Mouse (Mus musculus): ENCODE measurements around the gene Sar1b. TPM values are rescaled to one million over a fixed set of nuclear protein-coding genes. Genes with fewer than 3 reads are reported as not detected.

The Sar1b gene
- polyA plus RNA-seq, 1 experiment from 2014 or later = 56.1 TPM

DNA sequence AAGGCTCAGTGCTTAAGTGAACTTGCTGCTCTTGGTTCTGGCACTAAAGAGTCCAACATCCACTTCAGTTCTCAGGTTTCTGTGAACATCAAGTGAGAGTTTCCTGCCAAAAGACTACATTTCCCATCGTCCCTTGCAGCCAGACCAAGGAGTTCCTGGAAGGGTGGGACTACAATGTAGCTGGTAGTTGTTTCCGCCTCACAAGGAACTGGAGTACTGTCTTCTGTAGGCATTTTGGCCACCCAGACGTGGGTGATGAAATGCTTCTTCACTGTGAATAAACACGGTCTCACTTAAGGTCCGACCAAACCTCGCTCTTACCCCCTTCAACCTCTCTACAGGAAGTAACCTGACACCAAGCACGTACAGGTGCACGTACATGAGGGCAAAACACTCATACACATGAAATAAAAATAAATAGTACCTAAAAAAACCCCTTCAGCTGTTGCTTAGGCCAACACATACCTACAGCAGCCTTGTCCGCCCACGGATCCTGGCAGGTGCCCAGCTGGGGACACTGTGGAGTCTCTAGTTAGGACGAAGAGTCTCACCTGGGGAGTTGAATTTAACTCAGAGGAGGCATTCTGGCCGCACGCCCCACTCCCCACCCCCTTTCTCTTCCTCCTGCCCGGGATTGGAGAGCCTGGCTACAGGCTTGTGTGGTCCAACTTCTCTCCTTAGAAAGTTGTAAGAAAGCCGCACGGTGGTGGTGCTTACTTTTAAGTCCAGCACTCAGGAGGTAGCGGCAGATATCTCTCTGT lies 41.9 kb downstream of the Sar1b start:
- peak overlapping the region; percentile 16; the same call in 1 of the 2 replicates for H3K4me3 ChIP-seq (ENCODE audit: inconsistent target)
- peak overlapping the region; percentile 34; the same call in 1 of the 2 replicates for H3K27ac ChIP-seq
- no peaks in the 10 kb centered on the region for H3K79me2 ChIP-seq (ENCODE audit: inconsistent target)
- H3K36me3 ChIP-seq (ENCODE audit: inconsistent target) = no peaks in the 10 kb centered on the region
- 35% methylated on average over 15 of the region's 17 CpGs for WGBS (ENCODE audit: missing documents)

DNA sequence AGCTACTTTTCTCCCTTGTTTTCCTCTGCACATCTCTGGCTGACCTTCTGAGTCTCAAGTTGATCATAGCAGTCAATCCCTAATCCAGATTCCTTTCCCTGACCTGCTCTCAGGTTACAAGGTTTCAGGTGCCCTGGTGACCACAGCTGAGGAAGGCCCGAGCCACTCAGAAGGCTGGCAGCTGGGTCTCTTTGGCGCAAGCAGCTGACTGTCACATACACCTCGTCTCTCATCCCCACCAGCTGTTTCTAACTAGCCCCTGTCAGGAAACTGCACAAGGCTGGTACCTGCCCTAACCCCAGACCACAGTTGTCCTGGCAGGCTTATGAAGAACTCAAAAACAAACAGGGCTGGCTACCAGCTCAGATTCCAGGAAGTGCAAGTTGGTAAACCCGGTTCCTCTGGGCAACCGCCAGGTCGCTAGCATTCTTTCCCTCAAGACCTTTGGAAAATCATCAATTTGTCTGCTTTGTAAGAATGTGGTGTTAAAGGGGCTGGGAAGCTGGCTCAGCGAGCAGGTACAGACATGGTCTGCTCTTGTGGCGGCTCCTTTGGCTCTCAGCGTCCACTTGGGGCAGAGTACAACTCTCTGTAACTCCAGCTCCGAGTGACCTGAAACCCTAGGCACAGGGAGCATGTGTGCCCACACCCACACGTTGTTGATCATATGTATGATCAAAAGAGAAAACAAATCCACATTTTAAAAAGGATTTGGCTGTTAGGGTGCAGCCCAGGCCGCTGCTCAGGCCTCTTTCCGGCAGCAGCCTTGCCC lies 43.8 kb downstream of the Sar1b start:
- H3K79me2 ChIP-seq (ENCODE audit: inconsistent target) = no peaks in the 10 kb centered on the region
- no peak overlapping the region for H3K27ac ChIP-seq
- 66% methylated on average over 13 of the region's 13 CpGs for WGBS (ENCODE audit: missing documents)
- no peak overlapping the region for H3K4me3 ChIP-seq (ENCODE audit: inconsistent target)
- no peaks in the 10 kb centered on the region for H3K36me3 ChIP-seq (ENCODE audit: inconsistent target)

DNA sequence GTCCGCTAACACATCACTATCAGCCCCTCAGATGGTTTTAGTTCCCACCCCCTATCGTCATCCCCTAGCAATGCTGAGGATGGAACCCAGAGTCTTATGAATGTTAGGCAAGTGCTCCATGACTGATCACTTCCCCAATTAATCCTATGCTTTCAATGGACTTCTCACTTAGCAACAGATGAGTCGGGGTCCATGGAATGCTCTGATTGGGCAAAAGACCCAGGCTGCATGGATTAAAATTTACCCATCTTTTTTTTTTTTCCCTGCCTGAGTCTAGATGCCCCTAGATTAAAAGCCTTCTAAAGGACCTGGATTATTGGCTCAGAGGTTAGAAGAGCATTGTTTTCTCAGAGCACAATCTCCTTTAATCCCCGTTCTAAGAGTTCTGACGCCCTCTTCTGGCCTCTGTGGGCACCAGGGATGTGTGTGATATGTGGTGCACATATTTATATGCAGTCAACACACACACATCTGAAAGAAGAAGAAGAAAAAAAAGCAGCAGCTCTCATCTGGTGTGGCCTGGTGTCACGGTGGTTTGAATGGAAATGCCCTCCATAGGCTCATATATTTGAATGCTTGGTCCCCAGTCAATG lies 46.2 kb downstream of the Sar1b start:
- Histone ChIP-seq H3K27ac (no peak overlapping the region), H3K79me2 (ENCODE audit: inconsistent target) (no peaks in the 10 kb centered on the region), H3K36me3 (ENCODE audit: inconsistent target) (peaks cover 14% of the 10 kb centered on the region), H3K4me3 (ENCODE audit: inconsistent target) (no peak overlapping the region)
- WGBS (ENCODE audit: missing documents) = 67% methylated on average over 6 of the region's 6 CpGs

DNA sequence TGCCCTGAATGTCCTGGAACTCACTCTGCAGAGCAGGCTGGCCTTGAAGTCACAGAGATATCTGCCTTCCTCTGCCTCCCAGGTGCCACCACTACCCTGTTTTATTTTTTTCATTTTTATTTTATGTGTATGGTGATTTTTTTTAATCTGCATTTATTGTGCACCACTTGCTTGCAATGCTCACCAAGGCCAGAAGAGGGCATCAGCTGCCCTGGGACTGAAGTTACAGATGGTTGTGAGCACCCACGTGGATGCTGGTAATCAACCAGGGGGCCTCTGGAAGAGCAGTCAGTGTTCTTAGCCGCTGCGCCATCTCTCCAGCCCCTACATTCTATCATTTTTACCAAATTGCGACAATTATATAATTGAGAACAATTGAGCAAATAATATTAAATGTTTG lies 47.7 kb downstream of the Sar1b start:
- H3K79me2 ChIP-seq (ENCODE audit: inconsistent target) = no peaks in the 10 kb centered on the region
- peaks cover 26% of the 10 kb centered on the region for H3K36me3 ChIP-seq (ENCODE audit: inconsistent target)
- H3K4me3 ChIP-seq (ENCODE audit: inconsistent target) = no peak overlapping the region
- WGBS (ENCODE audit: missing documents) = 91% methylated on average over 3 of the region's 4 CpGs
- H3K27ac ChIP-seq = no peak overlapping the region

DNA sequence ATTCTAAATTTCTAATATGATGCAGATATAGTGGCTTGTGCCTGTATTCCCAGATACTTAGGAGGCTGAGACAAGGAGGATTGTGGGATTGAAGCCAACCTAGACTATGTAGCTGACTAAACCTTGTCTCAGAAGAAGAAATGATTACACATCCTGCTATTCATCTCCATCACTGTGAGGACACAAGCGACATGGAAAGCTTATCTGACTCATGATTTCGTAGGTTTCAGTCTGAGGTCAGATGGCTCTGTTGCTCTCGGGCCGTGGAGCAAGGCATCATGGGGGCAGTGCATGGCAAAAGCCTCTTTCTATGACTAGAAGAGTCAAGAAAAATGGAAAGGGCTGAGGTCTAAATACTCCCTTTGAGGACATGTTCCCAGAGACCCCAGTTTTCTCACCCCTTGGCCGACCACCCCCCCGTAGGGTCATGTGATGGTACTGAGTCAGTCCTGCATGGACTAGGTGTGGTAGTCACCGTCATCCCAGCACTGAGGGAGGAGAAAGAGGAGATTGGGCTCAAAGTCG lies 48.6 kb downstream of the Sar1b start:
- Histone ChIP-seq H3K27ac (no peak overlapping the region), H3K4me3 (ENCODE audit: inconsistent target) (no peak overlapping the region), H3K36me3 (ENCODE audit: inconsistent target) (peaks cover 34% of the 10 kb centered on the region), H3K79me2 (ENCODE audit: inconsistent target) (no peaks in the 10 kb centered on the region)
- WGBS (ENCODE audit: missing documents) = 96% methylated on average over 8 of the region's 8 CpGs

DNA sequence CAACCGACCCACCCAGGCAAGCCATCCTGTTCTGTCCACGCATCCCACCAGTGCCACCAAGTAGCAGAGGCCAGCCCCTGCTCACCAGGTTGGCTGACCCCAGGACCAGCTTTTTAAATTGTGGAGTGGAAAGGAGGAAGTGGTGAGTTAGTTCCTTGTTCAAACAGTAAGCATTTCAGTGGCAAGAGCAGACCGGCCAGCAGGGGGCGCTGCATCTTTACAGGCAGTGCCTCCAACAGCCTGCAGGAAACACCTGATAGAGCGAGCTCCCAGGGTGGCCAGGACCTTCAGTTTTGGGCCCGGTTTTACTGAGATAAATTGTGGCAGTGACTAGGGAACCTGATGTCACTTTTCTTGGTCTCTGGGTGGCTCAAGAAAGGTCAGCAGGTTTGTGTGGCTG lies 54.3 kb downstream of the Sar1b start:
- Histone ChIP-seq H3K4me3 (ENCODE audit: inconsistent target) (no peak overlapping the region), H3K36me3 (ENCODE audit: inconsistent target) (peaks cover 79% of the 10 kb centered on the region), H3K79me2 (ENCODE audit: inconsistent target) (no peaks in the 10 kb centered on the region), H3K27ac (no peak overlapping the region)
- 10% methylated on average over 6 of the region's 6 CpGs for WGBS (ENCODE audit: missing documents)

DNA sequence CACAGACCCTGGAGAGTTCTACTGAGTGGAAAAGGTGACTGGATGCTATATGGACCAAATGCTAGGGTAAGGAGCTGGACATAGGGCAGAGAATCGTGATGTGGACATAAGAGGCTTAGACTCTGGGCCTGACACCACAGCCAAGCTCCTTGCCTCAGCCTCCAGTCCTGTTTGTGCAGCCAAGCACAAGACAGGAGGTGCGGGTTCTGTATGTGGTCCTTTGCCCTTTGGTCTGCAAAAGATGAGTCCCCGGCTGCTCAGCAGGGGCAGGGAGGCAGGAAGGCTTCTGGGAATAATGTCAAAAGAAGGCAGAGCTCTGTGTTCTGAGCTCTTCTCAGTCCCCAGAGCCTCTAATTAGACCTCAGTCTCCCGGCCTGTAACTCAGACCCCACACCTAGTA lies 55.4 kb downstream of the Sar1b start:
- H3K4me3 ChIP-seq (ENCODE audit: inconsistent target) = no peak overlapping the region
- 100% methylated on average over 3 of the region's 4 CpGs for WGBS (ENCODE audit: missing documents)
- H3K79me2 ChIP-seq (ENCODE audit: inconsistent target) = no peaks in the 10 kb centered on the region
- peaks cover 85% of the 10 kb centered on the region for H3K36me3 ChIP-seq (ENCODE audit: inconsistent target)
- no peak overlapping the region for H3K27ac ChIP-seq

DNA sequence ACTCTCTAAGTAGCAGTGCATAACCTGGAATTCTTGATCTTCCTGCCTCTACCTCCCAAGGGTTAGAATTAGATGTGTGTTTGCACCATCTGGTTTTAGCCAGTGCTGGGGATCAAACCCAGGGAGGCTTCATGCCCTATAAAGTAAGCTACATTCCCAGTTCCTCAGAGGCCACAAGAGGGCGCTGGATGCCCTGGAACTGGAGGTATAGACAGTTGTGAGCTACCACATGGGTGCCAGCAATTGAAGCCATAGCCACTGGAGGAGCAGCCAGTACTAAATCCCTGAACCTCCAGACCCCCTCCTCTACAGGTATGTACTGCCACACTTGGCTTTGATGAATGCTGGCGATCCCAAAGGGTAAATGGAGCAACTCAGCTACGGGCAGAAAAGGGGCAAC lies 56.5 kb downstream of the Sar1b start:
- H3K36me3 ChIP-seq (ENCODE audit: inconsistent target) = peaks cover 80% of the 10 kb centered on the region
- no peak overlapping the region for H3K27ac ChIP-seq
- 95% methylated on average over 3 of the region's 3 CpGs for WGBS (ENCODE audit: missing documents)
- H3K4me3 ChIP-seq (ENCODE audit: inconsistent target) = no peak overlapping the region
- no peaks in the 10 kb centered on the region for H3K79me2 ChIP-seq (ENCODE audit: inconsistent target)

DNA sequence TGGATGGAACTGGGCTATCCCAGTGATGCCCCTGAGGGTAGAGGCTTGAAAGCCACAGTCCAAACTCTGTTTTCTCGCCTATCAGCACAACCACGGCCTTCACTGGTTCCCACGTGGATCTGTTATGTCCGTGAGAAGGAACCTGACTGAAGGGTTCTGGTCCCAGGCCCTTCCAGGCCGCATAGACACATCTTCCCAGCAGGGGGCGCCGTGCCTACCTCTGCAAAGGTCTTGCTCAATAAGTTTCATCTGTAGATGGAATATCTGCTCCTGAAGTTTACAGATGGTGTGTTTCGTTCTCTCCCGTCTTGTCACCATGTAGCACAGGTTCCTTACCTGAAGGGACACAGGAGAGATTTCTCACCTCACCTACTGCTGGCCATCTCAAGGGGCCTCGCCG lies 57.4 kb downstream of the Sar1b start:
- Histone ChIP-seq H3K79me2 (ENCODE audit: inconsistent target) (no peaks in the 10 kb centered on the region), H3K4me3 (ENCODE audit: inconsistent target) (no peak overlapping the region), H3K36me3 (ENCODE audit: inconsistent target) (peaks cover 80% of the 10 kb centered on the region), H3K27ac (no peak overlapping the region)
- WGBS (ENCODE audit: missing documents) = 39% methylated on average over 11 of the region's 11 CpGs

DNA sequence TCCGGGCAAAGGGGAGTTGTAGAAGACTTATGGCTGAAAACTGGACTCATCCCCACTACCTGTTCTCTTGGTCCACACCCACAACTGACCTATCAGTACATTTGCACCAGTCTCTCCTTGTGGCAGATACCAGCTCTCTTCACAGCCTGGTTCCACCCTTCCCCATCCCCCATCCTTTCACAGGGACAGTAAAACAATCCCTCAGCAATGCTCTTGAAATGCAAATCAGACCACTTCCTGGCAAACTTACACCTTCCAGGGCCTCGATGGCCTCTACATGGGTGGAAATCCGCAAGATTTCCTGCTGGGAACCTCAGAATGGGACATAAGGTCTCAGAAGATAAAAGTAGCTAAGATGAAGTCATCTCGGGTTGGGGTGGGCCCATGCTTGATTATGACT lies 59.2 kb downstream of the Sar1b start:
- Histone ChIP-seq H3K36me3 (ENCODE audit: inconsistent target) (peaks cover 84% of the 10 kb centered on the region), H3K27ac (no peak overlapping the region), H3K79me2 (ENCODE audit: inconsistent target) (no peaks in the 10 kb centered on the region), H3K4me3 (ENCODE audit: inconsistent target) (no peak overlapping the region)
- 74% methylated on average over 4 of the region's 4 CpGs for WGBS (ENCODE audit: missing documents)

DNA sequence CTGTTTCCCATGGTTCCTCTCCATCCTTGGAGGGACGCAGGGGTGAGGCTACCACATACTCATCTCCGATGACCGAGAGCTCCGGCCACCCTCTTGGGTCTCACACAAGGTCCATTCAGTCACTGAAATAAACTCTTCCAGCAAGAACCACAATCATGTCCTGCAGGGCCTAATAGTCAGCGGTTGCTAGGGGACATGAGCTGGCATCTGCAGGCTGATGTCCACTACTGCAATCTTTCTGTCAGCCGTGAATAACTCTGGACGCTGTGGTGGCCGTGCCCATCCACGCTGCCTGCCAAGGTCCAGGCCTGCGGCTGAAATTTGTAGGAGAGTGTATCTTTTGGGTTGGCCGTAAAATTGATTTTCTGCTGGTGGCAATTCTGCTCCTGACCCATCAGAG lies 59.8 kb downstream of the Sar1b start:
- Histone ChIP-seq H3K79me2 (ENCODE audit: inconsistent target) (no peaks in the 10 kb centered on the region), H3K27ac (no peak overlapping the region), H3K36me3 (ENCODE audit: inconsistent target) (peaks cover 90% of the 10 kb centered on the region), H3K4me3 (ENCODE audit: inconsistent target) (no peak overlapping the region)
- 95% methylated on average over 10 of the region's 11 CpGs for WGBS (ENCODE audit: missing documents)

DNA sequence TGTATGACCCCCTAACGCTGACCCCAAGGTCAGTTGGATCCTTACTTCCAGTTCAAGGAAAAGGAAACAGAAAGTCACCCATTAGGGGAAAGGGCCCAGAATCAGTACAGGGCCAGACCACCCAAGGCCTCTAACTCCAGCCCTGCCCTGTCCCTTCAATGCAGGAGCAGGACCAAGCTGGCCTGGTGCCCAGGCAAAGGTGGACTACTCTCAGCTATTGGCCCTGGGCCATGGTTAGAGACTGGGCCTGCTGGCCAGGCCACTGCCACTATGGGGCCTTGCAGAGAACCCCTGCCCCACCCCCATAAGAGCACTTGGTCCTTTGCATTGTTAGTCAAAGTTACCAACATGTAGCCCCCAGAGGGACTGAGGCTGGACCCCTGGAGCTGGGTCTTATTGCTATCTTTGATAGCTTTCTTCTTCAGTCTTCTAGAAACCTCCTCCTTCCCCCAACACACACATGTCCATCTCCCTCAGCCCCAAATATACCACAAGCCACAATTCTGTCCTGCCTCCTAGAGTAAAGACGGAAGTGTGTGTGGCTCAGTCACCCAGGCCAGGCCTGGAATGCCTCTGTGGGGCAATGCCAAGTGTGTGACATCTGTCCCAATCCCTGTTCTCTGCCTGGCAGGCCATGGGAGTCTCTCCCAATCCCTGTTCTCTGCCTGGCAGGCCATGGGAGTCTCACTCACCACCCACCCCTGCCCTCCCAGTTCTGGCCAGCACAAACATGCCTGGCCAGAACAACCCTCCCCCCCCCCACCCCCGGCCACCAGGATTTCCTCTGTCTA lies 60.7 kb downstream of the Sar1b start:
- peaks cover 88% of the 10 kb centered on the region for H3K36me3 ChIP-seq (ENCODE audit: inconsistent target)
- 88% methylated on average over 2 of the region's 3 CpGs for WGBS (ENCODE audit: missing documents)
- no peaks in the 10 kb centered on the region for H3K79me2 ChIP-seq (ENCODE audit: inconsistent target)
- H3K27ac ChIP-seq = no peak overlapping the region
- no peak overlapping the region for H3K4me3 ChIP-seq (ENCODE audit: inconsistent target)

DNA sequence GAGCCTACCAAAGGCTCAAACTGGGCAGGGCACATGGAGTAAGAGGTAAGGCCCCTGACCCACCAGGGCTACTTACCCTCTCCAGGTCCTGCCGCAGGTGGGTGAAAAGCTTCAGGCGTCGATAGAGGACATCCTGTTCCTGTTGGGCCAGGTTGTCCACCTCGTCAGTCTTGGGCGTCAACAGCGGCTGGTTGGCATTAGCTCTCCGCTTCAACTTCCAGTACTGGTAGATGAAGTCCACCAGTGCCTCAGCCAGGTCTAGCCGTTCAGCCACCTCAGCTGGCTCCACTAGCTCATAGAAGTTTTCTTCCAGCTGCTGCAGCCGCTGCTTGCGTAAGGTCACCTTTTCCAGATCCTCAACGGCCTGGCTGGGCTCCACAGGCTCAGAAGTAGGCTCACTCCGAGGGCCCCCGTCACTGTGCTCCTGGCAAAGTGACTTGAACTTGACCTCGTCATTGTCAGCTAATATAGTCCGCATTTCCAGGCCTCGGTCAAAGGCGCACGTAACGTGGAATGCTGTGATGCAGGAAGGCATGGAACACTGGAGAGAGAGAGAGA lies 61.5 kb downstream of the Sar1b start:
- Histone ChIP-seq H3K36me3 (ENCODE audit: inconsistent target) (peaks cover 86% of the 10 kb centered on the region), H3K79me2 (ENCODE audit: inconsistent target) (no peaks in the 10 kb centered on the region), H3K27ac (no peak overlapping the region), H3K4me3 (ENCODE audit: inconsistent target) (no peak overlapping the region)
- WGBS (ENCODE audit: missing documents) = 94% methylated on average over 16 of the region's 19 CpGs
